Mouse (Mus musculus) liver, adult 2 months (tissue): Measurements from ENCODE around the gene Dus3l. TPM values are rescaled to one million over a fixed set of nuclear protein-coding genes. Genes with fewer than 3 reads are reported as not detected.

ENCODE experiments used
- DNase-seq: peaks from one replicate; pipeline ENCODE4 v3.0.0-alpha.2; 2011; ENCODE audit warnings: low read depth, low spot score; ENCODE audit errors: extremely low read depth
- H3K27ac ChIP-seq: fragments of 200-500 bp; replicated peaks from 2 replicates; pipeline ENCODE4 v1.5.1; 2012; ENCODE audit warnings: low read depth, mild to moderate bottlenecking, control low read depth, inconsistent platforms, low read length; ENCODE audit not compliant: insufficient read depth
- H3K27me3 ChIP-seq: fragments of 200-500 bp; 2 replicates; pipeline ENCODE4 v1.6.1; 2012; ENCODE audit warnings: mild to moderate bottlenecking, moderate library complexity, low read length, inconsistent platforms; ENCODE audit not compliant: control insufficient read depth, insufficient read depth
- H3K36me3 ChIP-seq: fragments of 200-500 bp; 2 replicates; pipeline ENCODE4 v1.6.1; 2012; ENCODE audit warnings: low read length, inconsistent platforms; ENCODE audit not compliant: control insufficient read depth, insufficient read depth
- H3K4me1 ChIP-seq: fragments of 200-500 bp; 2 replicates; pipeline ENCODE4 v1.6.1; 2011; ENCODE audit warnings: low read length; ENCODE audit not compliant: control insufficient read depth, insufficient read depth
- H3K4me3 ChIP-seq: fragments of 200-500 bp; 2 replicates; pipeline ENCODE4 v1.5.1; 2011; ENCODE audit warnings: low read depth, mild to moderate bottlenecking, control low read depth, low read length, moderate library complexity; ENCODE audit not compliant: insufficient read depth
- H3K79me2 ChIP-seq: fragments of 200-500 bp; 2 replicates; pipeline ENCODE4 v1.6.1; 2012; ENCODE audit warnings: inconsistent platforms, mild to moderate bottlenecking, low read length, moderate library complexity; ENCODE audit not compliant: control insufficient read depth, insufficient read depth
- H3K9ac ChIP-seq: fragments of 200-500 bp; 2 replicates; pipeline ENCODE4 v1.6.1; 2012; ENCODE audit warnings: low read depth, mild to moderate bottlenecking, control low read depth, inconsistent platforms, low read length
- CTCF ChIP-seq: fragments of 200-500 bp; IDR thresholded peaks from 2 replicates; pipeline ENCODE4 v1.5.1; 2011; ENCODE audit warnings: low read depth, low read length, control low read depth
- POLR2A ChIP-seq: fragments of 200-500 bp; IDR thresholded peaks from 2 replicates; pipeline ENCODE4 v1.6.1; 2011; ENCODE audit warnings: low read length, control low read depth; ENCODE audit not compliant: insufficient read depth; ENCODE audit errors: extremely low read depth
- WGBS: fragments of 180-500 bp; shearing (Covaris S2); methylation state at CpG from one replicate; pipeline ENCODE4 v1.1.7; 2018; 5-methylcytosine and 5-hydroxymethylcytosine counted together
- polyA plus RNA-seq: library from polyadenylated mRNA; depleted of rRNA; stranded (reverse); fragments of >200 nt; gene quantifications from 2 replicates; pipeline ENCODE4 v1.2.3, GENCODE M21; 2012
- total RNA-seq: library from RNA; depleted of rRNA; stranded (reverse); fragments of >200 nt; gene quantifications from 2 replicates; pipeline ENCODE4 v1.2.3, GENCODE M21; 2014

Dus3l gene
- total and polyA plus RNA-seq, 2 experiments, result 7.2 to 25.7 TPM

DNA sequence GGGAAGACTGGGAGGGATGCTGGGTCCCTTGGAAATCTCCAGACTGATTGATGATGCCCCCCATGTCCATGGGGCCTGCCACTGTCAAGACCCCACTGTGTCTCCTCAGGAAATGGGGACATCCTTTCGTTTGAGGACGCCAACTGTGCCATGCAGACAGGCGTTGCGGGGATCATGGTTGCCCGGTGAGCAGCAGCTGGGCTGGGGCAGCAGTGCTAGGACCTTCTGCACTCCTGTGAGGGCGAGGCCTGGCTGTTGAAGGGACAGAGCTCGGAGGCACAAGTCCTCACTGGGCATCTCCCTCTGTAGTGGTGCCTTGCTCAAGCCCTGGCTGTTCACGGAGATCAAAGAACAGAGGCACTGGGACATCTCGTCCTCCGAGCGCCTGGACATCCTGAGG is 4.4 kb downstream of the Dus3l start:
- H3K27ac ChIP-seq, result no peak overlapping the region
- 95% methylated on average over 11 of the region's 11 CpGs for WGBS
- no peak for DNase-seq
- no peak overlapping the region for H3K4me3 ChIP-seq
- peaks cover 5% of the 10 kb centered on the region for H3K4me1 ChIP-seq
- H3K79me2 ChIP-seq, result no peaks in the 10 kb centered on the region
- H3K36me3 ChIP-seq, result peaks cover 3% of the 10 kb centered on the region; the same call in 1 of the 2 replicates
- no peaks in the 10 kb centered on the region for H3K27me3 ChIP-seq
- TF ChIP-seq POLR2A (no peak), CTCF (no peak)
- no peak overlapping the region for H3K9ac ChIP-seq

DNA sequence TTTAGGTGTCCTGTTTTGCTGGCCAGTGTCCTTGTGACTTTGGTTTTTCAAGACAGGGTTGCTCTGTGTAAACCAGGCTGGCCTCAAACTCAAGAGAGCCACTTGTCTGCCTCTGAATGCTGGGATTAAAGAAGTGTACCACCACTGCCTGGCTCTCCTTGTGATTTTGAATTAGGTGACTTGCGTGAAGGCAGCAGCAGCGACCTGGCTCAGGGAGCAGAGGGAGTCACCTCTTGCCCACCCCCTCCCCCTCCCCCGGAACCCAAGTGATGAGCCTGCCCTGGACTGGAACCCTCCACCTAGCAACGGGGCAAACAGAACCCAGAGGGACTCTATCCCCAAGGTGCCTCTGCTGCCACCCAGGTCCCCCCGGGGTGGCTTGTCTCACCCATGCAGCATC is 5.4 kb downstream of the Dus3l start, which contains the start of gene Prr22:
Gene Prr22, plus strand, starts transcription at position 301 of the 400 bp plus-strand sequence.
- no peak for TF ChIP-seq POLR2A
- no peak for TF ChIP-seq CTCF
- peaks cover 5% of the 10 kb centered on the region for H3K4me1 ChIP-seq
- no peak within 1 kb of the TSS for H3K4me3 ChIP-seq
- H3K27ac ChIP-seq, result no peak within 1 kb of the TSS
- peaks cover 3% of the 10 kb centered on the region; the same call in 1 of the 2 replicates for H3K36me3 ChIP-seq
- no peaks in the 10 kb centered on the region for H3K27me3 ChIP-seq
- no peaks in the 10 kb centered on the region for H3K79me2 ChIP-seq
- H3K9ac ChIP-seq, result no peak within 1 kb of the TSS
- WGBS, result 98% methylated on average over 5 of the region's 5 CpGs
- no peak for DNase-seq

DNA sequence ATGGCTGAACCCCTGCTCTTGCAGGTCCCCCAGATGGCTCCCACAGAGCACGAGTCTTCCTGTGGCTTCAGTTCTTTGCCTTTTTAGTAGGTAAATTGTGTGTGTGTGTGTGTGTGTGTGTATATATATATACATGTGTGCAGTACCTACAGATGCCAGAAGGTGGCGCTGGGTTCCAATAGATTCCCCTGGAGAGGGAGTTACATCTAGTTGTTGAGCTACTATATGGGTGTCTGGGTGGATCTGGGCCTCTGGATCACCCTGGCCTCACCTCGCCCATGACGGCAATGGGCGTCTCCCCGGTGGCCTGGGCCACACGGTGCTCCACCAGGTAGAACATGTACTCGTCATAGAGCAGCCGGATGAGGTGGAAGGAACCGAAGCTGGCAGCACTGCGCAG is 13.0 kb downstream of the Dus3l start:
- Histone ChIP-seq H3K79me2 (no peaks in the 10 kb centered on the region), H3K36me3 (no peaks in the 10 kb centered on the region), H3K9ac (no peak overlapping the region), H3K4me3 (no peak overlapping the region), H3K27ac (no peak overlapping the region), H3K27me3 (no peaks in the 10 kb centered on the region), H3K4me1 (peaks cover 9% of the 10 kb centered on the region)
- TF ChIP-seq POLR2A (no peak), CTCF (no peak)
- DNase-seq, result no peak
- 91% methylated on average over 11 of the region's 11 CpGs for WGBS

DNA sequence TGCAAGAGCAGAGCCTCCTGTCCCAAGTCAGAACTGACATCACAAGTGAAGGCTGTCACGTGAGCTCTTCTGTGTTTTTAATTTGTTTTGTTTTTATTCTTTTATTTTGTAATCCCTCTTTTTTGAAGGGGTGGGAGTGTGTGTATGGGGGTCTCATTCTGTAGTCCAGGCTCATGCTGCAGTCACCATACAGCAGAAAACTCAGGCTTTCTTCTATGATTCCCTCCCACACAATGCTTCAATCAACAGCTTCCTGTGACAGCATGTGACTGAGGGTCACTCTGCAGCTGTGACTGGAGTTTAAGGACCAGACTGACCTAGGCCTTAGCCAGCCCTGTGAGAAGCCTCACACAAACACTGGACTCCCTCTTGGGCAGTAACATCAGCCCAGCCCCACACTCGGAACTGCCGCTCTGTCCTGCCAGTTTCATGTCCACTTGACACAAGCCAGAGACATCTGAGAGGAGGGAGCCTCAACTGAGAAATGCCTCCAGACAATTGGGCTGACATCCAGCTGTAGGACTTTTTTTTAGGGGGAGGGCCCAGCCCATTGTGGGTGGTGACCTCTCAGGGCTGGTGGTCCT is 14.3 kb downstream of the Dus3l start:
- Histone ChIP-seq H3K79me2 (no peaks in the 10 kb centered on the region), H3K4me1 (peaks cover 9% of the 10 kb centered on the region), H3K27me3 (no peaks in the 10 kb centered on the region), H3K9ac (no peak overlapping the region), H3K4me3 (no peak overlapping the region), H3K36me3 (no peaks in the 10 kb centered on the region), H3K27ac (no peak overlapping the region; the same call in 1 of the 2 replicates)
- TF ChIP-seq CTCF, result no peak
- no peak for TF ChIP-seq POLR2A
- 91% methylated on average over 3 of the region's 3 CpGs for WGBS
- peak; percentile 39 for DNase-seq

DNA sequence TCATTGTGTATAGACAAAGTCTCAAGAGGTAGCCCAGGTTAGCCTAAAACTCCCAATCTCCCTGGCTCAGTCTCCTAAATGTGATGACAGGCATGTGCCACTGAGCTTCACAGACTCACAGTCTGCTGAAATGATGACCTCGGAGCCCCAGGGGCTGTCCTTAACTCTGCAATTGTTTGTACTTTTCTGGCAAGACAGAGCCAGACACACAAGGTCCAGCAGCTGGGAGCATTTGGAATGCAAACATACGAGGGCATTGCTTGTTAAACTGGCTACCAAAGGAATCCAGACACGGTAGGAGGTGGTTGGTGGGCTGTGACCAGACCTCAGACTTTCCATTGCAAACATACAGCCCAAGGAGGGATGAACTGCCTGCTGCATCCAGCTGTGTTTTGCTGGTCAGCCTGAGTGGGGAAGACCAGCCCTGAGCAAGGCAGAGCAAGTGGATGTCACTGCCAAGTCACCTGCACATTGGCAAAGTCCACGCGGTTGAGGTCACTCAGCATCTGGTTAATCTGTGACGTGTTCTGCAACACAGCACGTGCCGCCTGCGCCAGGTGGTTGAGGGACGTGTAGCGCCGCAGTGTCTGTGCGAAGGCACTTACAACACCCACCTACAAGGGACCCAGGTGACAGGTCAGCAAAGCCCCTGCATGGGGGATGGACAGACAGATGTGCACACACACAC is 15.9 kb downstream of the Dus3l start:
- WGBS, result 20% methylated on average over 13 of the region's 13 CpGs
- H3K36me3 ChIP-seq, result no peaks in the 10 kb centered on the region

DNA sequence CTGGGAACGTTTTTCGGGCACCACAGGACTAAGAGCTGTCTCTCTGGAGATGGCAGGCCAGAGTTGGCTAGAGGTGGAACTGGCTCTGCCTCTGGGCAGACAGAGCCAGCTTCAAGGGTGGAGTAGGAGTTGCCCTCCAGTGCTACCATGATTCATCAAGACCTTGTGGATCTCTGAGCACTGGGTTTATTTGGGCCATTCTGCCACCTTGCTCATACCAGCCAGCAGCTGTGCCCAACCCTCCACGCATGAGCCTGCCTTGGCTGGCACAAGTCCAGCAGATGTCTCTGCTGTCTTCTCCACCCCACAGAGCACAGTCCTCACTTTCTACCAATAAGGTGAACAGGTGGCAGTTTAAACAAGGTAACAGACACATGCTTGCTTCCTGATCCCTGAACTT is 24.3 kb downstream of the Dus3l start:
- 71% methylated on average over 3 of the region's 3 CpGs for WGBS
- Histone ChIP-seq H3K27me3 (no peaks in the 10 kb centered on the region), H3K27ac (no peak overlapping the region), H3K36me3 (no peaks in the 10 kb centered on the region), H3K79me2 (no peaks in the 10 kb centered on the region), H3K4me3 (no peak overlapping the region), H3K9ac (no peak overlapping the region), H3K4me1 (no peaks in the 10 kb centered on the region)
- TF ChIP-seq POLR2A (no peak), CTCF (no peak)
- no peak for DNase-seq

More for the DNA sequence above, 15.9 kb downstream of the Dus3l start:
- H3K27me3 ChIP-seq, result no peaks in the 10 kb centered on the region
- no peaks in the 10 kb centered on the region for H3K79me2 ChIP-seq
- peak; percentile 86 for DNase-seq
- no peak overlapping the region for H3K27ac ChIP-seq
- peaks cover 9% of the 10 kb centered on the region for H3K4me1 ChIP-seq
- no peak overlapping the region for H3K4me3 ChIP-seq
- no peak overlapping the region for H3K9ac ChIP-seq
- TF ChIP-seq POLR2A (no peak), CTCF (no peak)
